Mouse (Mus musculus) embryo, embryonic 10.5 days (tissue): ENCODE data around the gene Sec14l5.
A peak's percentile ranks its signal among the peaks of the same experiment; 100 is the strongest.

ENCODE experiments used
- DNase-seq: peaks from one replicate; pipeline ENCODE4 v3.0.0-alpha.2; 2015; ENCODE audit warnings: low spot score

The Sec14l5 gene

GRCm38 (mm10) chr16:5153299-5154026, 6.6 kb downstream of the Sec14l5 start:
- DNase-seq, result no peak

GRCm38 (mm10) chr16:5155014-5155413, 8.1 kb downstream of the Sec14l5 start:
- DNase-seq, result no peak

DNA sequence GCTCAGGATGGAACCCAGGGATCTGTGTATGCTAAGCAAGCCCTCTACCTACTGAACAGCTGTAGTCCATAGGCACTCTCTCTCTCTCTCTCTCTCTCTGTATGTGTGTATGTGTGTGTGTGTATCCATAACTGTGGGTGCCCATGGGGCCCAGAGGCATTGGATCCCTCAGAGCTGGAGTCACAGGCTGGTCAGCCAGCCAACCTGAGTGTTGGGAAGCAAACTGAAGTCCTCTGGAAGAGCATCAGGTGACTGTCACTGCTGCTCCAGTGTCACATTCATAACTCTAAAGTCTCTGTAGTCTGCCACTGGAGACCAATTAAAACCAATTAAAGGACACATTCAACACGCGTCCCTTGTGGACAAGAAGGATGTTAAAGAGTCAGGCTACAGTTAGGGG, 9.6 kb downstream of the Sec14l5 start:
- no peak for DNase-seq

GRCm38 (mm10) chr16:5157113-5157512, 10.2 kb downstream of the Sec14l5 start:
- DNase-seq, result no peak

DNA sequence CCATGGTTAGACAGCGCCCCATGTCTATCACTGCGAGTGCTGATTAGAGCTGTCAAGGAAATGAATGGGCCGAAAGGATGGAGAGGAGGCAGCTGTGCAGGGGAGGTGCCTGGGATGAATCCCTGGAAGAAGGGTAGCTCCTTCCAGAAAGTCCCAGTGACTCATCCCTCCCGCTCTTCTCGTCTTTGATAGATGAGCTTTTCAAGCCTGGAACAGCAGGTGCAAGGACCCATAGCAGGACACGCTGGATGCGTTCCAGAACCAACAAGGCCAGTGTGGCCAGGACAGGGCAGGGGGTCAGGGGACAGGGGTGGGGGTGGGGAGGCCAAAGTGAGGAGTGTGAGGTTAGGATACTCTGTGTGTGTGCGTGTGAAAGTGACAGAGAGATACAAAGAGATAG, 12.3 kb downstream of the Sec14l5 start:
- DNase-seq, result no peak

DNA sequence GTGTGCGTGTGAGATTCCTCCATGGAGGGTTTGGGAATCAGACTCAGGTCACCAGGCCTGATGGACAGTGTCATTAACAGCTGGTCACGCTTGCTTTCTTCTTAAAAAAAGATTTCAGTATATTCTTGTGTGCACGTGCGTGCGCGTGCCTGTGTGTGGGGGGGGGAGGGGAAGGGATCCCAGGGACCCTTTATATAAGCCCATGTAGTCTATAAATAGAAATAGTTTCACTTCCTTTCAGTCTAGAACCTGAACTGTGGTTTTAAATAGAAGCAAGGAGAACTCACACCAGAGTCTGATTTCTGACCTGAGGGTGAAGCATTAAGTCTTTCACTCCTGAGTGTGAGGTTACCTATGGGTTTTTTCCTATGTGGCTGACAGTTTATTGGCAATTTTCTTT, 17.4 kb downstream of the Sec14l5 start:
- DNase-seq, result no peak

- no peak for DNase-seq
These were observed 21.1 kb downstream of the Sec14l5 start for GRCm38 (mm10) chr16:5168038-5168437.

- DNase-seq, result no peak
These were observed 21.9 kb downstream of the Sec14l5 start for GRCm38 (mm10) chr16:5168829-5169228.

- no peak for DNase-seq
These were observed 25.7 kb downstream of the Sec14l5 start for GRCm38 (mm10) chr16:5172636-5173035.

GRCm38 (mm10) chr16:5183310-5183975, 36.5 kb downstream of the Sec14l5 start:
- no peak for DNase-seq

DNA sequence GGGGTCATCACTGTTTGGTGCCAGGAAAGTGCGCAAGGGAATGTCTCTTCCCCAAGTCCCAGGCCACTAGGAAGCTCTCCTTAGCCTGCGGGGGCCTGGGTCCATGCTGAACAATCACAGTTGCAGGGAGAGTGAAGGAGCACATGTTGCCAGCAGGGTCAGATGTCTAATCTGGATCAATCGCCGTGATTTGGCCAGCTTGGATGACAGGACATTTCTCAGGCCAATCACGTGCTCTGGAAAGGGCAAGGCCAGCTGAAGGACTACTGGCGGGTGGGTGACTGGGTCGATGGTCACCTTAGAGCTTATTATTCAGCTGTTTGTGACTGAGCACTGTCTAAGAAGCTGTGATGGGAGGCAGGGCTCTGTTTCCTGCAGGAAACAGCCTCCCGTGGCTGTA, 37.2 kb downstream of the Sec14l5 start:
- no peak for DNase-seq

DNA sequence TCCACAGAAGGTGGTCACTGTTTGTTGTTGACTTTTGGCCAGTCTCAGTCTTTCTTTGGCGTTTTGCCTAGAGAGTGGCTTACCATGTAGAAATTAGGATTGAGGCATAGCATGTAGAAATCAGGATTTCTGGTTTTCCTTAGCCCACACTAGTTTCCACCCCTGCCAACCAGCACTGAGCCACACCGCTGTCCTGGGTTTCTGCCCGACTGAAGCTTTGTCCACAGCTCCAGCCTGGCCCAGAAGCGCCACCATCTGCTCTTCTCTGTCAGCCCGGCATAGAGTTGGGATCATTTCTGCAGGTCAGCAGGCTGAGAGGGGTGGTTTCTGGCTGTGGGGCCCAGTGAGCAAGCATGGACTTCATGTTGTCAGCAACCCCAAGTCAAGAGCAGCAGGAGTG, 38.0 kb downstream of the Sec14l5 start:
- no peak for DNase-seq

DNA sequence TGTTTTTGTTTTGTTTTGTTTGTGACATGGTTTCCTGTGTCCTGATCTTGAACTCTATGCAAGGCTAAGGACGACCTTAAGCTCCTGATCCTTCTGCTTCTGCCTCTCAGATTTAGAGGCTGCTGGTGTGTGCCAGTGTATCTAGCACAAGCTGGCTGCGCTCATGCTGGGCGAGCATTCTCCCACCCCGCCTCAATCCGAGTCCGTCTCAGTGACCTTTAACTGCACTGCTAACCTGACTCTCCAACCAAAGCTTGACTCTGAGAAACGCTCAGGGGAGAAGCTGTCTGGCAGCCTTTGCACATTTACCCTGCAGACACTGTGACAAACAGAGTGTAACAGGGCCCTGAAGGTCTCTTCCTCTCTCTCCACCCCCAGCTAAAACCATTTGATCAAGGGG, 38.8 kb downstream of the Sec14l5 start:
- DNase-seq, result no peak

GRCm38 (mm10) chr16:5186234-5186633, 39.3 kb downstream of the Sec14l5 start:
- DNase-seq, result no peak

DNA sequence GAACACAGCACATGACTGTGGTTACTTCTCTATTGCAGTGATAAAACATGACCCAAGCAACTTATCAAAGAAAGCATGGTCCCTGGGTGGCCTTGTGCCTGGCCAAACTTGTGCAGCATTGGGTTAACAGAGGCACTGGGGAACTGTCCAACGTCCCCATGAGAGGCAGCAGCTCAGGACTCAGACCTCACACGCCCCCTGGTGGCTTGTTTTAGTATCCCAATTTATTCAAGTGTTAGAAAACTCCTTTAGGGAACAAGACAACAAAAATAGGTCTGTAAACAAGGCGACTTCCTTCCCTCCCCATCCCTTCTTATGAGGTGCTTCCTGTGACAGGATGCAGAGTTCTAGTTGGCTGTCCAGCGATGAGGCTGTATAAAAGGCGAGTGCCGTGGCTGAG, 48.2 kb downstream of the Sec14l5 start:
- DNase-seq, result peak; percentile 83

DNA sequence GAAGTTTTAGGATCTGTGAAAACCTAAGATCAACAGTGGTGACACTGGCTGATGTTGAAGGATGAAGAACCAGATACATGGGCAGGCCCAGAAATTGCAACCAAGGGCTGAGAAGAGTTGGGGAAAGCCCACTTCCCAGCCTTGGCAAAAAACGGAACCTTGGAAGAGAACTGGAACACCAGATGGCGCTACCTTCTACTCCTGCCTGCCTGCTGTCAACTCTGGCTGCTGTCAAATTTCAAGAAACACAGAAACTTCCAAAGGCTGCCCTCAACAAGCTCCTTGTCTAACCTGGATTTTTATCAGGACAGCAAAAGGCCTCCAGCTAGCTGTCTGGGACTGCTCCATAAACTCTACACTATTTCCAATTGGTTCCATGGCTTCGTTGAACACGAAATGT, 55.8 kb downstream of the Sec14l5 start:
- DNase-seq, result peak; percentile 74

GRCm38 (mm10) chr16:5203200-5203599, 56.3 kb downstream of the Sec14l5 start:
- peak; percentile 3 for DNase-seq

- DNase-seq, result peak; percentile 93
These were observed 56.9 kb downstream of the Sec14l5 start, which contains the start of gene Nagpa for GRCm38 (mm10) chr16:5203668-5204433. Gene Nagpa, minus strand, starts transcription at chr16:5204012.

- DNase-seq, result no peak
These were observed 58.6 kb downstream of the Sec14l5 start for GRCm38 (mm10) chr16:5205431-5205970.

- no peak for DNase-seq
These were observed 59.1 kb downstream of the Sec14l5 start for GRCm38 (mm10) chr16:5206051-5206450.

- no peak for DNase-seq
These were observed 63.5 kb downstream of the Sec14l5 start for GRCm38 (mm10) chr16:5210365-5210764.

DNA sequence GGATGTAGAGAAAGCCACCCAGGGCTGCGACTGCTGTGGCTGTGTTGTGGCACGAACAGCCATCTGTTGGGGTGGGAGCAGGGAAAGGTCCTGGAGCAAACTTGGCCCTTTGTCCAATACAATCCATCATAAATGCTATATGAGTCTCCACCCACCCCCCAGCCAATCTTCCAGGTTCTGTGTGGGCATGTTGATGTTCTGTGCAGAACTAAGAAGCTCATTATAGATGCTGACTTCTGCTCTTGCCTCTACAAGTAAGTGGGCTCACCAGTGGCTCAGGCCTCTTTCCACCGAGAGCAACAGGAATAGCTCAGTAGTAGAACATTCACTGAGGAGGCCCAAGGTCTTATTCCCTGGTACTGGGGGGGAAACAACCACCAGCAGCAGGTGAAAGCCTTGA, 65.2 kb downstream of the Sec14l5 start:
- no peak for DNase-seq

GRCm38 (mm10) chr16:5214126-5214525, 67.2 kb downstream of the Sec14l5 start:
- DNase-seq, result no peak
